Mouse (Mus musculus): Measurements from ENCODE around the gene Uba52.

The Uba52 gene

GRCm38 (mm10) chr8:70504291-70504716 is 6.3 kb downstream of the Uba52 start:
- no peak for DNase-seq (ENCODE audit: low read depth)

- no peak for DNase-seq (ENCODE audit: low read depth)
These were observed 7.4 kb downstream of the Uba52 start for GRCm38 (mm10) chr8:70503062-70503750.

- DNase-seq (ENCODE audit: low read depth), result no peak
These were observed 8.1 kb downstream of the Uba52 start for GRCm38 (mm10) chr8:70502540-70502939.

- no peak for DNase-seq (ENCODE audit: low read depth)
These were observed 8.6 kb downstream of the Uba52 start for GRCm38 (mm10) chr8:70501820-70502529.

GRCm38 (mm10) chr8:70500386-70501301 is 10.0 kb downstream of the Uba52 start:
- DNase-seq (ENCODE audit: low read depth), result no peak

- DNase-seq (ENCODE audit: low read depth), result no peak
These were observed 14.9 kb downstream of the Uba52 start for GRCm38 (mm10) chr8:70495771-70496062.

- DNase-seq (ENCODE audit: low read depth), result no peak
These were observed 15.4 kb downstream of the Uba52 start for GRCm38 (mm10) chr8:70495001-70495770.

GRCm38 (mm10) chr8:70494416-70494945 is 16.1 kb downstream of the Uba52 start:
- no peak for DNase-seq (ENCODE audit: low read depth)

- DNase-seq (ENCODE audit: low read depth), result no peak
These were observed 16.7 kb downstream of the Uba52 start for GRCm38 (mm10) chr8:70493692-70494415.

- no peak for DNase-seq (ENCODE audit: low read depth)
These were observed 17.6 kb downstream of the Uba52 start, which contains the start of gene Crlf1 for GRCm38 (mm10) chr8:70492664-70493640. Gene Crlf1 (plus strand): TSS chr8:70493158.

GRCm38 (mm10) chr8:70490880-70491495 is 19.6 kb downstream of the Uba52 start:
- no peak for DNase-seq (ENCODE audit: low read depth)

GRCm38 (mm10) chr8:70490061-70490879 is 20.3 kb downstream of the Uba52 start:
- DNase-seq (ENCODE audit: low read depth), result no peak

GRCm38 (mm10) chr8:70489576-70489975 is 21.0 kb downstream of the Uba52 start:
- DNase-seq (ENCODE audit: low read depth), result no peak

GRCm38 (mm10) chr8:70488931-70489470 is 21.6 kb downstream of the Uba52 start:
- no peak for DNase-seq (ENCODE audit: low read depth)

GRCm38 (mm10) chr8:70487993-70488796 is 22.4 kb downstream of the Uba52 start:
- no peak for DNase-seq (ENCODE audit: low read depth)

- DNase-seq (ENCODE audit: low read depth), result no peak
These were observed 23.6 kb downstream of the Uba52 start, which contains the start of gene Tmem59l for GRCm38 (mm10) chr8:70486941-70487520. Gene Tmem59l (minus strand): TSS chr8:70487358.

GRCm38 (mm10) chr8:70486191-70486681 is 24.4 kb downstream of the Uba52 start:
- DNase-seq (ENCODE audit: low read depth), result no peak

Data from 416B (cell line).